Mouse (Mus musculus): ENCODE data around the gene Timp4. TPM values are rescaled to one million over a fixed set of nuclear protein-coding genes. Genes with fewer than 3 reads are reported as not detected.

Gene Timp4
- total RNA-seq (2021), result 10 to 100 TPM; 11.8 to 19.4 TPM

DNA sequence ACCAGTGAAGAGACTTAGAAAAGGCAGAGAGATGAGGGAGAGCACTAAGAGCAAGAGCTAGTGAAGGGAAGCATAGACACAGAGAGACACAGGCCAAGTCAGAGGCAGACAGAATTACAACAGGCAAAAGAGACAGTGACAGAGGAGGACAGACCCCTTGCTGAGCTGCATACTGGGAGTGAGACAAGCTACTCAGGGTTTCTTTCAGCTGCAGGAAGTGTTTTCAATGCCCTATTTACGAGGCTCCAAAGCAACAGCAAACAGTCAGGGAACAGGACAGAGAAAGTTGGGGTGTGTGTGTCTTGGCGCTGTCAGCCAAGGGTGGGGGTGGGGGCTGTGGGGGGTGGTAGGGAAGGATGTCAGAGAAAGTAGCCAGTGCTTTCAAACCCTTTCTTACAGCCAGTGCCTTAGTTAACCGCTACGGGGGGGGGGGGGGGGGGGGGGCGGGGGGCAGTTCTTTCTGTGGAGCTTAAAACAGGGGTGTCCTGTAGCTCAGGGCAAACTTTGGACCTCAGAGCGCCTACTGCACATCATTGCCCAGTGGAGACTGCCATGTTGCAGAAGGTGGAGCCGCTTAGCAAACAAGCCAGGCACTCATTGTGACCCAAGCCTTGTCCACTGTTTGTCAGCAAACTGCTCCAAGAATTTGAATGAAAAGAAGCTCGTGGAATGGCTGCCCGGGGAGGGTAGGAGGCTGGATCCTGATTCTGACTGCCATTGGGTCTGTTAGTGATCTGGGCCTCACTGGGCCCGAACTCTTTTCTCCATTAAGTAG is at the start of gene Timp4:
TSS of gene Timp4 (minus strand) at position 107 of the 775 bp plus-strand sequence.
- intact Hi-C loops (cut with DNase I), result no loop called here
- DNase-seq (ENCODE audit: extremely low spot score in 1 of 2, low spot score in 2 of 2), result peak in 1 of 2 experiments; percentile 31

DNA sequence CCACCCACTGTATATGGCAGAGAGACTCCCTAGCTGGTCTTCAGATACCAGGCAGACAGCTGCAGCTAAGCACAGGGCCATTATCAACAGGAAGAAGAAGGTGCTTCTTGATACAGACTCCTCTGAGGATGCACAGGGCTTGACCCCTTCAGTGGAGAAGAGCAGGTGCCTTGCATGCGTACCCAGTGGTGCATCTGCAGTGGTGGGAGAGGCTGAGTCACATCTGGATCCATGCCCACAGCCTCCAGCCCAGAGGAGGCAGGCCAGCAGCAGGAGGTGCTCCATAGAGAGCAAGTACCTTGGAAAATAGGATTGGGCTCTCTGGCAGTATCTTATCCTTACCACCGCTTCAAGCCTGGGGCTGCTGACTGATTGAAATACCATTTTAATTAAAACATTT is 41.9 kb upstream of the Timp4 start:
- intact Hi-C loops (cut with DNase I), result no loop called here
- no peak for DNase-seq (ENCODE audit: extremely low spot score in 1 of 2, low spot score in 2 of 2)

DNA sequence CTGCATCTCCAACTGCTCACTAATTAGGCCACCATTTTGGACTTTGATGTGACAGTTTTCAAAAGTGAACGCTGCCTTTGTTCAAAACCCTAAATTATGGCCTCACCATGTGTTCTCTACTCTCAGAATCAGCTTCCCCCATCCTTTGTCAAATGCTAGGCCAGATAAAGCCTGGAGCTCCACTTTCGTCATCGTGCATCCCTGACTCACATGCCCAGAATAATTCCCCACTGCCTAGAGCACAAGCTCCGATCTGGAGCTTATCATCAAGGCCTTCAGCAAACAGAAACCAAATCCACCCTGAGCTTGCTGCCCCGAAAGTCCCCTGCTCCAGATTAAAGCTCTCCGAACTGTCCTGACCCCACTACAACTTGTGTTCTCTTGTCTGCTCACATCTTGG is 40.6 kb upstream of the Timp4 start:
- intact Hi-C loops (cut with DNase I), result no loop called here
- no peak for DNase-seq (ENCODE audit: extremely low spot score in 1 of 2, low spot score in 2 of 2)

DNA sequence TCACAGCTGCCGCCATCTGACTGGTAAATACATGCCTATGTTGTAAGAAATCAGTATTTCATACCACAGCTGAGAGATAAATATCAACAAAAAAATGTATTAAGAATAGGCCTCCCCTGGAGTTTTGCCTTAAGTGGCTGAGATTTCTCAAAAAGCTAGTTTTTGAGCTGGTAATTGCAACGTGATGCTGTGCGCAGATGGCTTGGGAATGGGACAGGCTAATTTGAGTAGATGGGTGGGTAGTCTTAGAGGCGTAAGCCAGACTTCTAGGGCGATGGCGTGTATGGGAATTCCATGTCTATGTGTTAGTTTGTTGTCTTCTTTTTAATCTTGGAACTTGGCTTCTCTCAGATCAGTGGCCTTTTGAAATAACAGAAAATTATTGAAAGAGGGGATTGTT is 39.8 kb upstream of the Timp4 start:
- peak in 1 of 2 experiments; percentile 45 for DNase-seq (ENCODE audit: extremely low spot score in 1 of 2, low spot score in 2 of 2)
- intact Hi-C loops (cut with DNase I), result no loop called here

DNA sequence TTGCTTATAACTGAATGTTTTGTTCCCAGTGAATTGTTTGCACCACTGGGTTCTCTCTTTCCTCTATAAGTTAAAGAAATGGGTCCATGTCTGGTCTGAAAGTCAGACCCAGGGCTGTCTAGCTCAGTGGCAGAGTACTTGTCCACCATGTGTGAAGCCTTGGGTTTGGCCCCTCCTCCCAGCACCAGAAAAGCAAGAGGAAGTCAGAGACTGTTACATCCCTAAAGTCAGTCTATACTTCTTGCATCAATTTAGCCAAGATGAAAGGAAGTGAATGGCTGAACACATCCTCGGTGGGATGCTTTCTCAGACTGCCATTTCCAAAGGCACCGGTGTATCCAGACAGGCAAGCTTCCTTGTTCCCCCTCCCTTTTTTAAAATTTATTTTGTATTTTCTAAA is 39.1 kb upstream of the Timp4 start:
- intact Hi-C loops (cut with DNase I), result no loop called here
- DNase-seq (ENCODE audit: extremely low spot score in 1 of 2, low spot score in 2 of 2), result no peak

DNA sequence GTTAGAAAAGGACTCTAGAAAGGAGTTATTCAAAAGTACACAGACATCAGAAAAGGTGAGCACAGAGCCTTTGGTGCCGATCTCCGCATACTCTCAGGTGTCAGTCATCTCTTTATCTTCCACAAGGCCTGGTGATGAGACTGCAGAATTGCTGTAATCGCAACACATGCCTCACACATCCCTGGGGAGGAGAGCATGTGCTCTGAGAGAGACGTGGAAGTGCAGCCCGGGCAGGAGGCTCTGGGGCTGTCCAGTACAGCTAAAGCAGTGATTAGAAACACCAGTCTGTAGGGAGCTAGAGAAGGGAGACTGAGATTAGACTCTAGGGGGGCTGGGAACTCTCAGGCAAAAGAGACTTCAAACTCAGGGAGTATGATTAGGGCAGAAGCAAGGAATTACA is 38.6 kb upstream of the Timp4 start:
- DNase-seq (ENCODE audit: extremely low spot score in 1 of 2, low spot score in 2 of 2), result no peak

DNA sequence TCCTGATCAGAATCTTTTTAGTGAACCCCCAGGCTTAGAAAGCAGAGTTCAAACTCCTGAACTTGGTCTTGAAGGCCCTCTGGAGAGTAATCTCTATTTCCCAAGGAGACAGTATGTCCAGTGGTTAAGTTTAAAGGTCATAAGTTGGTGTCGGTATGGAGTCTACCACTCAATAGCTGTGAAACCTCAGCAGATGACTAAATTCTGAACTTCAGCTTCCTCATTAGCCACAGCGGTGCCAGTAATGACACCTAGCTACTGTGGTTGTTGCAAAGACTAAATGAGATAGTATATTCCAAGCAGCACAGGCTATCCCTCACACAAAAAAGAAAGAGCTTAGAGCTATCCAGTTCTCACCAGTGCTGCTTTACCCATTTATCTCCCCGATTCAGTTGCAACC is 36.2 kb upstream of the Timp4 start:
- no peak for DNase-seq (ENCODE audit: extremely low spot score in 1 of 2, low spot score in 2 of 2)
- intact Hi-C loops (cut with DNase I), result no loop called here

More for the DNA sequence above, 38.6 kb upstream of the Timp4 start:
- intact Hi-C loops (cut with DNase I), result no loop called here

DNA sequence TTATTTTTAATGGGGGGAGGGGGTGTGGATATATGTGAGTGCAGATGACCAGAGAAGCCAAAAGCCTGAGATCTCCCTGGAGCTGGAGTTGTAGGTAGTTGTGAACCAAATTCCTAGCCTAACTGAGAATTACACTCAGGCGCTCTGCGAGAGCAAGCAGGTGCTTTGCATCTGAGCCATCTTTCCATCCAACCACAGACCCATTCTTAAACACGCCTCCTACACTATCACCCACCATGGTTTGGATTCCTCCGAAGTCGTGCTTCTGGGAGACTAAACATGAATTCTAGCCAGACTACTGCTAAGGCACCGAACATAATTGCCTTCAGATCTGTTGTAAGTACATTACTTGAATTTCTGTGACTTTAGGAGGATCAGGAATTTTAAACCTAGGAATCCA is 34.4 kb upstream of the Timp4 start:
- intact Hi-C loops (cut with DNase I), result no loop called here
- peak in 1 of 2 experiments; percentile 38 for DNase-seq (ENCODE audit: extremely low spot score in 1 of 2, low spot score in 2 of 2)

DNA sequence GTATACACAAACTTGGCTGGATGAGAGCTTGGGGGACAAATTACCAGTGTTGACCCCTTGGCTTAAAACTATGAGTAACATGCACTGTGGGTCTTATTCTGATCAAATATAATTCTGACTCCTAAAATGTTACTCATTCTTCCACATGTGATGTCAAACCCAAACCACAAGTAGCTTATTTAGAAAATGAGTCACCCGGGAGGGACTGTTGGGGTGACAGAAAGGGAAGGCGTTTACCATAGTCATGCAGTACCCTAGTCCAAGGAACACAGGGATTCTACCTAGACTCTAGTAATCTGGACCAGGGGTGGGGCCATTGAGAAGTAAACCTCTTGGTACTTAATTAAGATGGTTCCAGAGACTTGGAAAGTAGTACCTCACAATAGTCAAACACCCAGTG is 32.1 kb upstream of the Timp4 start:
- intact Hi-C loops (cut with DNase I), result no loop called here
- no peak for DNase-seq (ENCODE audit: extremely low spot score in 1 of 2, low spot score in 2 of 2)

DNA sequence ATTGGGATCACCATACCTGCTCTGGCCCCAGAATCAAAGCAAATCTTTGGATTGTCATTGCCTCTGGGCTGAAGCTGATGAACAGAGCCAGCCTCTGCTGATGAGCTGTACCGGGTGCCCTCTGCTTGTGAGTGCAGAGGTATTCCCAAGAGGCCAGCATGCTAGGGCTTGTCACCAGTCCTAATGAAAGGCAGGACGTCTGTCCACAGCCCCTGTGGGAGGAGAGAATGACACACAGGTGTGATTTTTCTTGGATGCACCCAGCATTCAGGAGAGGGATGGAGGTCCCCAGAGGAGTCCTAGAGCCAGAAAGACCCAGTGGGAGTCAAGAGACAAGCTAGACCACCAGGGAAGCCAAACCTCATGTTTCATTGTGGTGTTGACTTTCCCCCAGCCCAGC is 27.6 kb upstream of the Timp4 start:
- intact Hi-C loops (cut with DNase I), result no loop called here
- DNase-seq (ENCODE audit: extremely low spot score in 1 of 2, low spot score in 2 of 2), result no peak

DNA sequence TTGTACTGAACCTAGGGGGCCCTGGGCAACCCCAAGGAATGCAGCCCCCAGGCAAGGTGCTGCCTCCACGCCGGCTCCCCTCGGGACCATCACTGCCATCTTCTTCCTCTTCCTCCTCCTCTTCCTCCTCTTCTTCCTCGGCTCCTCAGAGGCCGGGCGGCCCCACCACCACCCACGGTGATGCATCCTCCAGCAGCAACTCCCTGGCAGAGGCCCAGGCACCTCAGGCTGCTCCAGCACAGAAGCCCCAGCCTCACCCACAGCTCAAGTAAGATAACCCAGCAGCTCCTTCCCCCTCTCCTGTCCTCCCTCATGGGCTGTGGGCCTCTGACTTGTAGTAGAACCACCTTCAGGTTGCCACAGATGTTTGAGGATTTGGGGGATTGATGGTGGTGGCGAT is 26.1 kb upstream of the Timp4 start:
- intact Hi-C loops (cut with DNase I), result no loop called here
- peak in 1 of 2 experiments; percentile 38 for DNase-seq (ENCODE audit: extremely low spot score in 1 of 2, low spot score in 2 of 2)

DNA sequence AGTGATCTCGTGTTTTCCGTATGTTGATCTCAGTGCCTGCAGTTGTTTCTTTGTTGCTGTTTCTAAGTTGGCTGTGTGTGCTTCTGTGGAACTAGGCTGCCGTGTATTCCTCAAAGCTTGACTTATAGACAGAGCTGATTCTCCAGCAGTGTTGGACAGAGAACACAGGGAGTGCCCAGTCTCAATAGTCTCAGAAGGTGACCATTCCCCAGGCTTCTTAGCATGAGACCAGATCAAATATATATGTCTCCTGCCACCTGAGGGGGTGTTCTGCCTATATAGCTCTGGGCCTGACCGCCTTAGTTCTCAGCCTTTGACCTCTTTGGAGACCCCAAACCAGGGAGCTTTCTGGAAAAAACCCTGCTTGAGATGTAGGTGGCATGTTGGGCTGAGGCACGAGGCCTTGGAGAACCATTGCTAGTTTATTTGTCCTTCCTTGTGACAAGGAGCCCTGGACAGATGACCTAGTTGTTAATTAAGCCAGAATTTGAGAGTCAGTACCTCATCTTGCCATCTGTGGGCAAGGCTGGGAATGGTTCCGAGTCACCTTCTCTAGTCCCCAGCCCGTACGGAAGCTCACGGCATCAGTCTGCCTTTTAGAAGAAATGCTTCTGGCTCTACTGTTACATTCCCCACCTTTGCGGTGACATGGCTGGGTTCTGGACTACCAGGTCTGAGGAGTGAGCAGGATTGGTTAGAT is 23.3 kb upstream of the Timp4 start:
- intact Hi-C loops (cut with DNase I), result no loop called here
- DNase-seq (ENCODE audit: extremely low spot score in 1 of 2, low spot score in 2 of 2), result no peak

DNA sequence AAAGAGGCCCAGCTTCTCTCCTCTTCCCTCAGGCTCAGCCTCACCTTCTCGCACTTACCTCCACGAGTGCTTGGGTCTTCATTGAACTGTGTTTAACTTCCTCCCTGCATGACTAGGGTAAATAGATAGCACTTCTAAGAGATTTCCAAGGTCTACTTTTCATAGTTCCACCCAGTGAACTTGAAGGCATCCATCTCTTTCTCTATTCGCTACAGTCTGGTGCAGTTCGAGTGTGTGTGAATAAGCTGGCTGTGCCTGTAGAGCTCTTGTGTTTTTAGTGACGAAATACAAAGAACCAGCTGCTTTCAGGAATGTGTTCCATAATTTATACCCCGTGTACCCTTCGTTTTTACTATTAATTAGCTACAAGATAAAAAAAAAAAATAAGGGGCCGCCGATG is 22.7 kb upstream of the Timp4 start:
- intact Hi-C loops (cut with DNase I), result loop anchor here (5.0 kb wide), 1 partner anchor 263 kb away; no protein-coding TSS in a partner anchor

DNA sequence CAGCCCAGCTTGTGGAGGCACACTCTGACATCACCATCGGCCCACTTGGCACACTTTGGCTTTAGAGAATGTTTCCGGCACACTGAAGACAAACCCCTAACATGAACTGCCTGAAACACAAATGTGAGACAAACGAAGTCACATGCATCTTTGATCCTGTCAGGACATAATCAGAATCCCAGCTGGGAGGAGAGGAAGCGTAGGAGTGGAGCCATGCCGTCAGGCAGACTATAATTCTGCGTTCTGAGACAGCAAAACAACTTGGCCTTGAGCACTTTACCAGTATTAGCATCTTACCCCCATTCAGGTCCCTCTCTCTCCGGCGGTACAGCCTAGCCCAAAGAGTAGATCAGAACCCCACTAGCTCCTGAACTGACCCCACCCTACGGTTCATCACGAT is 21.3 kb upstream of the Timp4 start:
- intact Hi-C loops (cut with DNase I), result loop anchor here (5.0 kb wide), 1 partner anchor 264 kb away; no protein-coding TSS in a partner anchor
- no peak for DNase-seq (ENCODE audit: extremely low spot score in 1 of 2, low spot score in 2 of 2)

More for the DNA sequence above, 22.7 kb upstream of the Timp4 start:
- DNase-seq (ENCODE audit: extremely low spot score in 1 of 2, low spot score in 2 of 2), result no peak

DNA sequence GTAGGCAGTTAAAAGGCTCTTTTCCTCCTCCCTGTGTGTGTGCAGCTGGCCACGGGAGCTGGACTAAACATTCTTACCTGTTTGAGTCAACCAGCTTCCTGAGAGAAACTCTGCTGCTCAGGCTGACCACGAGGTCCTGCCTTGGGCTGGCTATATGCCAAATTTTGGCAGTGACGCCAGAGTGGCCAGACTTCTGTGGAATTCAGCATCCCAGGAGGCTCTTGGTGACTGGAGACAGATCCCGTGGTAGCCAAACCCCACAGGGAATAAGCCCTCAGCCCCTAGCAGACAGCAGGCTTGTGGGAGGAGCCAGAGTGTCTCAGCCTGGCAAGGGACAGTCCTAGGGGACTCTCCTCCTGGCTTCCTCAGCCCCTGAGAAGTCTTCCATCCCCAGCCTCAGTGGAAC is 19.9 kb upstream of the Timp4 start:
- DNase-seq (ENCODE audit: extremely low spot score in 1 of 2, low spot score in 2 of 2), result peak in 1 of 2 experiments; percentile 69
- intact Hi-C loops (cut with DNase I), result loop anchor here (5.0 kb wide), 1 partner anchor 265 kb away; no protein-coding TSS in a partner anchor

DNA sequence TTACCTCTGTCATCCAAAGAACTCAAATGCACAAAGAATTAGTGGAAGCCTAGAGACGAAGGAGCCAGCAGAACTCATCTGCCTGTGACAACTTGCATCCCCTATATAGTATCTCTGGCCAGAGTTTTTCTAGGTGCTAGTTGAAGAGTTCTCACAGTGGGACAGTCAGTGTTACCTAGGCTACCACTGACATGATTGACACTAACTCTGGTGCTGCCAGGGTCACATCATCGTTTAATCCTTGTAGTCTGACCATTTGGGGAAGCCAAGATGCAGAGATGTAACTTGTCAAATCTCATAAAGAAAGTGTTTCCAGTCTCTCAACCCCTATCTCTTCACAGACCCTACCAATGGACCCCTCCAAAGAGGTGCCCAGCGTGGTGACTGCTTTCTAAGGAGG is 19.3 kb upstream of the Timp4 start:
- DNase-seq (ENCODE audit: extremely low spot score in 1 of 2, low spot score in 2 of 2), result no peak
- intact Hi-C loops (cut with DNase I), result loop anchor here (5.0 kb wide), 1 partner anchor 266 kb away; no protein-coding TSS in a partner anchor

DNA sequence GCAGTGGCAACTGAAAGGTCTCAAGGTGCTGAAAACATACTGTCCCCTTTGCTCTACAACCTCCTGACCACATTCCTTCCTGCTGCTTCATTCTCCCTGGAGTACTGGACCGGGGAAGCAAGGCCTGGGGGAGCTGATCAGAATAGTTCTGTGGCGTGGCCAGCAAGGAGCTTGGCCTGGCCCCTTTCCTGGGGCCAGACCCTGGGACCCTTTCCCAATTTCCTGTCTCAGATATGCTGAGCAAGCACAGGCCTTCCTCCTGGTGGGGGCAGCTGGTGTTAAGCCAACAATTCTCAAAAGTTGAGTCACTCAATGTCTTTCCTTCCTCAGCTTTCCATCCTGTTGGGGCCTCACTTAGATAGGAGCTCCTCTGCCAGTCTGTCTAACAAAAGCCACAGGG is 18.1 kb upstream of the Timp4 start:
- DNase-seq (ENCODE audit: extremely low spot score in 1 of 2, low spot score in 2 of 2), result no peak
- intact Hi-C loops (cut with DNase I), result loop anchor here (5.0 kb wide), 1 partner anchor 267 kb away; no protein-coding TSS in a partner anchor

DNA sequence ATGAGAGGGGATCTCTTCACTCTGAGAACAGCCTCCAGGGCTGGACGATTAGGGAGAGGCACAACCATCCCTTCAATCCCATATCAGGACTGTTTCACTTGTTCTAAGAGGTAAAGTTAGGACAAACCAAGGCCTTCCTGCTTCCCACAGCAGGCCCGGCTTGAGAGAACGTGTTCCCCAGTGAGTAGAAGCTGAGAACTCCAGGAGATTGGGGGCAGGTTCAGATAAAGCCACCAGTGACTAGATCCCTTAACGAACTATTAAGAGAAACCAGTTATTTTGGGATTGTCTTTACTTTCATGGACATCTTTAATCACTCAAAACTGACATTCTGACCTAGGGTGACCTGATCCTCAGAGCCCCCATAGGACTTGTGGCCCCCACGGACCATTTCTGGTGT is 17.6 kb upstream of the Timp4 start:
- intact Hi-C loops (cut with DNase I), result loop anchor here (5.0 kb wide), 3 partner anchors 42 to 342 kb away; partner anchors contain the start of gene Gm17482
- no peak for DNase-seq (ENCODE audit: extremely low spot score in 1 of 2, low spot score in 2 of 2)

DNA sequence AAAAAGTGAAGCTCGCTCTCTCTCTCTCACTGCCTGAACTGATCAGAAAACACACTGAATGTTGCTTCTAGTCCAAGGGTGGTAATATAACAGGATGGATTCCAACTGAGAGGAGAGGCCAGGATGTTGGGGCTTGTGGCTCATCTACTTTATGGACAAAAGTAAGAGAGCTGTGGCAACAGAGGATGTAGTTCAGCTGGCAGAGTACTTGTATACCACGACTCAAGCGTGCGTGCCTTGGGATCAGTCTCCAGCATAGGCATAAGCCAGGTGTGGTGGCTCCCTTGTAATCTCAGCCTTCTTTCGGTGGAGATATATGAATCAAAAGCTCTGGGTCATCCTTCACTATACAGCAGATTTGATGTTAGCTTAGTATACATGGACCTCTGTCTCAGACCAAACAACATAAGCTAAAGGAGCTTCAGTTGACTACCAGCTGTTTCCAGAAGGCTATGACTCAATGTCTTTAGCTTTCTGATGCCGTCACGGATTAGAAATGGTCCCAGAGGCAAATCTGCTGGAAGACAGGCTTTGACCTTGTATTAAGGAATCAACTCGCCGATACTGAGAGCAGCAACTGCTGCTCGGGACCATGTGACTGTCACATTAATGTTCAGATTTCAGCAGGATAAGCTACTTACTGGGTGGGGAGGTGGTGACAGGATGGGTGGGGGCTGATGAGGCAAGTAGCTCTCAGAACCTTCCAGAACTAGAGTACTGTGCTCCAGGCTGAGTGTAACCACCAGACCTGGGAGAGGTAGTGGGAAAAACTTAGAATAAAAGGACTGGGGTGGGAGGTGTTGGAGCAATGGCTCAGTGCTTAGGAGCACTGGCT is 16.8 kb upstream of the Timp4 start:
- no peak for DNase-seq (ENCODE audit: extremely low spot score in 1 of 2, low spot score in 2 of 2)

More for the DNA sequence above, 16.8 kb upstream of the Timp4 start:
- intact Hi-C loops (cut with DNase I), result loop anchor here (5.0 kb wide), 3 partner anchors 41 to 341 kb away; partner anchors contain the start of gene Gm17482
